Mouse (Mus musculus) liver, embryonic 14.5 days (tissue): ENCODE results near the gene Gpr1.

ENCODE experiments used
- CTCF ChIP-seq: IDR thresholded peaks from 2 replicates; pipeline ENCODE4 v1.5.1; 2016; ENCODE audit warnings: antibody characterized with exemption, low read depth, control low read depth
- EP300 ChIP-seq: IDR thresholded peaks from 2 replicates; pipeline ENCODE4 v1.6.1; 2016; ENCODE audit warnings: antibody characterized with exemption, low read depth

DNA sequence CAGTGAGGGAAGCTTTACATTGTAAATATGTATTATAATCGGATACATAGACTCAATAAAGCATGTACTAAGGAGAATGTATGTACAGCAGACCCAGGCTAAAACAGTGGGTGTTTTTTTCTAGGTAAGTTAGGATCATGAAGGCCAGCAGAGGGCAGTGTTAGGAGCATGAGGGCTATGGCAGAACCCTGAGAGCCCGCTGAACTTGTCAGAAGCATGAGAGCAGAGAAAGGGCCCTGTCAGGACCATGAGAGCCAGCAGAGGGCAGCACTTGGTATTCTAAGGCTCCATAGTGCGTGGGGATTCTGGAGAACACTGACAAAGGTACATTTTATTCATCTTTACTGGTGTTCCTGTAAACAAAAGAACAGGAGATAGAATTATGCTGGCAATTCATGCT, 33.3 kb downstream of the Gpr1 start:
- TF ChIP-seq CTCF, result peak; percentile 96
- TF ChIP-seq EP300, result no peak
